Mouse (Mus musculus) kidney, adult 2 months (tissue): Measurements from ENCODE around the gene Krt76. TPM values are rescaled to one million over a fixed set of nuclear protein-coding genes. Genes with fewer than 3 reads are reported as not detected.
A peak's percentile ranks its signal among the peaks of the same experiment; 100 is the strongest.

Experiments used
- DNase-seq: peaks from one replicate; pipeline ENCODE4 v3.0.0; 2021
- H3K27ac ChIP-seq: fragments of 200-500 bp; 2 replicates; pipeline ENCODE4 v1.5.1; 2012; ENCODE audit warnings: low read depth, low read length, control low read depth, inconsistent platforms; ENCODE audit not compliant: insufficient read depth
- H3K27me3 ChIP-seq: fragments of 200-500 bp; replicated peaks from 2 replicates; pipeline ENCODE4 v1.6.1; 2012; ENCODE audit warnings: mild to moderate bottlenecking, moderate library complexity, low read length, inconsistent platforms; ENCODE audit not compliant: control insufficient read depth, insufficient read depth
- H3K36me3 ChIP-seq: fragments of 200-500 bp; 2 replicates; pipeline ENCODE4 v1.6.1; 2012; ENCODE audit warnings: mild to moderate bottlenecking, moderate library complexity, low read length, inconsistent platforms; ENCODE audit not compliant: control insufficient read depth, insufficient read depth
- H3K4me1 ChIP-seq: fragments of 200-500 bp; 2 replicates; pipeline ENCODE4 v1.6.1; 2011; ENCODE audit warnings: low read length; ENCODE audit not compliant: control insufficient read depth, insufficient read depth
- H3K4me3 ChIP-seq: fragments of 200-500 bp; 2 replicates; pipeline ENCODE4 v1.5.1; 2011; ENCODE audit warnings: mild to moderate bottlenecking, low read depth, low read length, control low read depth; ENCODE audit not compliant: insufficient read depth
- CTCF ChIP-seq: fragments of 200-500 bp; conservative IDR thresholded peaks from 2 replicates; pipeline ENCODE4 v1.5.1; 2011; ENCODE audit warnings: low read depth, mild to moderate bottlenecking, control low read depth, low read length, moderate library complexity, mixed read lengths; ENCODE audit not compliant: insufficient read depth, insufficient read length
- POLR2A ChIP-seq: fragments of 200-500 bp; IDR thresholded peaks from one replicate; pipeline ENCODE4 v1.6.1; 2011; ENCODE audit warnings: low read depth, low read length, control low read depth
- WGBS: fragments of 180-500 bp; shearing (Covaris S2); methylation state at CpG from one replicate; pipeline ENCODE4 v1.1.7; 2018; 5-methylcytosine and 5-hydroxymethylcytosine counted together
- polyA plus RNA-seq: library from polyadenylated mRNA; depleted of rRNA; stranded (reverse); fragments of >200 nt; gene quantifications from 2 replicates; pipeline ENCODE4 v1.2.3, GENCODE M21; 2012; rRNA removed

Gene Krt76
- polyA plus RNA-seq, 1 experiment, result not detected

- no peak for TF ChIP-seq CTCF
- TF ChIP-seq POLR2A, result no peak
- Histone ChIP-seq H3K4me1 (no peaks in the 10 kb centered on the region), H3K4me3 (no peak overlapping the region), H3K27ac (no peak overlapping the region), H3K27me3 (no peaks in the 10 kb centered on the region), H3K36me3 (no peaks in the 10 kb centered on the region)
- no peak for DNase-seq
- WGBS, result 23% methylated on average over 5 of the region's 5 CpGs
Measured at GRCm38 (mm10) chr15:101852571-101852970, 40.1 kb downstream of the Krt76 start.

- no peak within 1 kb of the TSS for H3K4me3 ChIP-seq
- no peak for DNase-seq
- H3K36me3 ChIP-seq, result no peaks in the 10 kb centered on the region
- TF ChIP-seq CTCF (no peak), POLR2A (no peak)
- H3K4me1 ChIP-seq, result no peaks in the 10 kb centered on the region; the same call in 1 of the 2 replicates
- H3K27me3 ChIP-seq, result no peaks in the 10 kb centered on the region
- no peak within 1 kb of the TSS for H3K27ac ChIP-seq
- WGBS, result 76% methylated on average over 6 of the region's 6 CpGs
Measured at GRCm38 (mm10) chr15:101850694-101851093, 42.0 kb downstream of the Krt76 start, which contains the start of gene Krt1. Gene Krt1, minus strand, starts transcription at chr15:101850794.

DNA sequence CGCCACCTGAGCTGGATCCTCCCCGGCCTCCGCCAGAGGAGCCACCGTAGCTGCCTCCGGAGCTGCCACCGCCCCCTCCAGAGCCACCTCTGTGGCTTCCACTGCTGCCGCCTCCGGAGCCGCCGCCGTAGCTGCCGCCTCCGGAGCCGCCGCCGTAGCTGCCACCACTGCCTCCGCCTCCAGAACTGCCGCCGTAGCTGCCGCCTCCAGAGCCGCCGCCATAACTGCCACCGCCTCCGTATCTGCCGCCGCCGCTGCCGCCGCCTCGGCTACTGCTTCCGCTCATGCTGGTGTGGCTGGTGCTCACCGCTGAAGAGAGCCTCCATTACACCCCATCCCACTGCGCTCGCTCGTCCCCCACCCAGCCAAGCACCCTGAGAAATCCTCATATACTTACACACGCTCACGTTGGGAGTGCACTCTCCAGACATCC, 46.7 kb downstream of the Krt76 start:
- Histone ChIP-seq H3K36me3 (no peaks in the 10 kb centered on the region), H3K4me1 (no peaks in the 10 kb centered on the region; the same call in 1 of the 2 replicates), H3K27ac (no peak overlapping the region), H3K27me3 (no peaks in the 10 kb centered on the region), H3K4me3 (peak overlapping the region; percentile 51; the same call in 1 of the 2 replicates)
- TF ChIP-seq POLR2A (no peak), CTCF (no peak)
- whole genome bisulfite sequencing, result 1% methylated on average over 34 of the region's 37 CpGs
- DNase-seq, result peak; percentile 21

GRCm38 (mm10) chr15:101843192-101843591, 49.5 kb downstream of the Krt76 start:
- DNase-seq, result no peak
- WGBS, result 63% methylated on average over 9 of the region's 9 CpGs
- Histone ChIP-seq H3K27ac (no peak overlapping the region), H3K27me3 (no peaks in the 10 kb centered on the region), H3K36me3 (no peaks in the 10 kb centered on the region), H3K4me1 (no peaks in the 10 kb centered on the region; the same call in 1 of the 2 replicates), H3K4me3 (no peak overlapping the region)
- TF ChIP-seq POLR2A (no peak), CTCF (no peak)

DNA sequence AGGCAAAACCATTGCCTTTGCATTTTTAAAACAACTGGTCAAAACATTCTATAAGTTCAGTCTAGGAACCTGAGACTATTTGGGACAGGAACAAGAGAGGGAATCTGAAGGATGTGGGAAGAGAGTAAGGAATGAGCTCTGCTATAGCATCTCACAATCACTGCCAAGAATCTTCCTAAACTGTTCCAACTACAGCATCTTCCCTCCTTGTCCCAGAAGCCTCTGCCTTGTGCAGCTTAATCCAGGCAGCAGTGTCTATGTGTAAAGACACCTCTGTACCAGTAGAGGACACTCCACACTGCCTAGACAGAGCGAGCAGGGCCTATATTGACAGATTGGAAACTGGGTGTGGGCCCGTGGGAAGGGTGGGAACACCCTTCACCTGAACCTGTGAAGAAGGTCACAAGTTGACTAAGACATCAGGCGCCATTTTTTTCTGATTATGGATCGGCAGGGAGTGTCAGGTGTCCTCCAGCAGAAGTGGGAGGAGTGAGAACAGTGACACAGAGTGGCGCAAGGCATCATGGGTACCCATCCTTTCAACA, 57.9 kb downstream of the Krt76 start:
- 70% methylated on average over 5 of the region's 5 CpGs for WGBS
- H3K36me3 ChIP-seq, result no peaks in the 10 kb centered on the region
- no peak for DNase-seq

More for the DNA sequence above, 57.9 kb downstream of the Krt76 start:
- Histone ChIP-seq H3K27ac (no peak overlapping the region), H3K4me1 (no peaks in the 10 kb centered on the region), H3K4me3 (no peak overlapping the region), H3K27me3 (no peaks in the 10 kb centered on the region; the same call in none of the 2 replicates)
- TF ChIP-seq CTCF, result 0 out of 2 replicates have a peak, but pooled peaks have one; percentile 2
- TF ChIP-seq POLR2A, result no peak

Other genes starting within 250 kb of the Krt76 start
- gene Gm5478, start 245.5 kb downstream of the Krt76 start, polyA plus RNA-seq, result not detected in 2 replicates
- not detected in 2 replicates for gene Krt6b, start 212.6 kb downstream of the Krt76 start, polyA plus RNA-seq
- not detected in 2 replicates for gene Krt6a, start 198.6 kb downstream of the Krt76 start, polyA plus RNA-seq
- gene Krt5, start 180.0 kb downstream of the Krt76 start, polyA plus RNA-seq, result 2.6 and 4.6 TPM in 2 replicates
- gene Krt71, start 149.8 kb downstream of the Krt76 start, polyA plus RNA-seq, result not detected in 2 replicates
- gene Krt72, start 106.5 kb downstream of the Krt76 start, polyA plus RNA-seq, result not detected in 2 replicates
- gene Krt73, start 90.6 kb downstream of the Krt76 start, polyA plus RNA-seq, result not detected in 2 replicates
- not detected in 2 replicates for gene Krt2, start 74.8 kb downstream of the Krt76 start, polyA plus RNA-seq
- gene Krt1, start 42.1 kb downstream of the Krt76 start, polyA plus RNA-seq, result 0.05 and 0.11 TPM in 2 replicates
- gene Krt77, start 23.2 kb downstream of the Krt76 start, polyA plus RNA-seq, result not detected in 2 replicates
- gene Krt4, start 31.8 kb upstream of the Krt76 start, polyA plus RNA-seq, result 0.18 TPM in 1 of 2 replicates, not detected in the other
- 0.33 and 0.37 TPM in 2 replicates for gene Krt79, start 47.4 kb upstream of the Krt76 start, polyA plus RNA-seq
- 0.02 TPM in 1 of 2 replicates, not detected in the other for gene Krt78, start 61.4 kb upstream of the Krt76 start, polyA plus RNA-seq
- 82.8 and 88.0 TPM in 2 replicates for gene Krt8, start 111.6 kb upstream of the Krt76 start, polyA plus RNA-seq
- gene Krt18, start 135.3 kb upstream of the Krt76 start, polyA plus RNA-seq, result 20.7 and 25.0 TPM in 2 replicates
- 92.1 and 124 TPM in 2 replicates for gene Eif4b, start 180.9 kb upstream of the Krt76 start, polyA plus RNA-seq
- 124 and 143 TPM in 2 replicates for gene Tns2, start 207.5 kb upstream of the Krt76 start, polyA plus RNA-seq
- 29.7 and 30.1 TPM in 2 replicates for gene Spryd3, start 243.3 kb upstream of the Krt76 start, polyA plus RNA-seq